26 mouse cellular contexts compared by ENCODE assay signal in the genomic region with DNA sequence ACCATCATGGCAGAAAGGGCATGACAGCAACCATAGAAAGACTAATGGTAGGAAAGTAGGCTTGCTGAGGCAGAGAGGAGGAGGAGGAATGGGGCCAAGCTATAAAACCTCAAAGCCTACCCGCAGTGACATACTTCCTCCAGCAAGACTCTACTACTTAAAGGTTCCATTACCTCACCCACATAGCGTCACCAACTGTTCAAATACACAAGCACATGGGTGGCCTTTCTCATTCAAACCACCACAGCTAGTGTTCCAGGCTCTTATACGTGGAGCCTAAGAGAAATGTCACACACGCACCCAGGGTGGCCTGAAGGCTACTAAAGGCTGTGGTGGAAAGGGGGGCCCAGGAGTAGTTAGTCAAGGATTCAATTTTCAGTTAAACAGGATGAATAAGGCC.
DNase-seq lines count a peak whose midpoint lies in the region; ATAC-seq and TF ChIP-seq lines count a peak whose summit lies in the region.
"Had no signal": no experiment of that assay in that cellular context is flagged by ENCODE, and none has a peak within 500 bp of the region (broad histone marks: within the 10 kb centered on the region; RNA-seq: fewer than 3 reads in every experiment).

No protein-coding gene starts in this region.

- WGBS in lung, adult 2 months = 74% methylated on average over 4 of the region's 4 CpGs
- WGBS in liver, postnatal 0 days (ENCODE audit: insufficient replicate concordance) = 90% methylated on average over 4 of the region's 4 CpGs

- no peak for ATAC-seq in liver, postnatal 0 days
- no peak for ATAC-seq in inflammation-experienced regulatory T-cells, adult 6 months
- ATAC-seq: activated CD4-positive, CD25-positive, alpha-beta regulatory T cell, adult 4 months; CD4-positive, CD25-positive, alpha-beta regulatory T cell, adult 4 months; forebrain, embryonic 13.5 days had no signal

- H3K27me3 ChIP-seq in liver, postnatal 0 days (ENCODE audit: insufficient read depth, low read length) = no peaks in the 10 kb centered on the region
- H3K27me3 ChIP-seq: forebrain, embryonic 13.5 days; hindbrain, embryonic 13.5 days; kidney, embryonic 15.5 days; limb, embryonic 15.5 days; neural tube, embryonic 15.5 days had no signal

- no peak overlapping the region for H3K4me3 ChIP-seq in layer of hippocampus, adult 2 months
- no peak overlapping the region for H3K4me3 ChIP-seq in lung, adult 2 months (replicated peaks; ENCODE audit: extremely low read depth, low read depth, low read length)
- H3K4me3 ChIP-seq in liver, postnatal 0 days (ENCODE audit: low read depth, low read length) = no peak overlapping the region
- H3K4me3 ChIP-seq: forebrain, embryonic 13.5 days; hindbrain, embryonic 13.5 days; kidney, embryonic 15.5 days; limb, embryonic 10.5 days; limb, embryonic 15.5 days; neural tube, embryonic 15.5 days had no signal

- peak; percentile 25 for DNase-seq in gastrocnemius, adult 18-20 months (ENCODE audit: low spot score)
- no peak for DNase-seq in gastrocnemius, postnatal 25 days
- DNase-seq in layer of hippocampus, adult 2 months (ENCODE audit: low spot score in 2 of 2) = no peak
- DNase-seq in layer of hippocampus, postnatal 36 days = no peak
- peak; percentile 14 for DNase-seq in lung, postnatal 36 days
- no peak for DNase-seq in lung, adult 2 months
- no peak for DNase-seq in liver, postnatal 0 days
- DNase-seq: adrenal gland, adult 2 months; cerebellum, adult 9-10 months; cerebellum, postnatal 36 days; heart, postnatal 4 days; kidney, adult 18-20 months; kidney, postnatal 25 days; midbrain, embryonic 14.5 days; right cerebral cortex, postnatal 25 days; thymus, postnatal 25 days had no signal

- TF ChIP-seq EP300 in liver, postnatal 0 days (IDR thresholded peaks at IDR 0.05; ENCODE audit: low read depth) = no peak

- peak; percentile 48 for TF ChIP-seq CTCF in layer of hippocampus, adult 2 months (conservative IDR thresholded peaks at IDR 0.05)
- TF ChIP-seq CTCF in lung, adult 2 months (IDR thresholded peaks at IDR 0.05; ENCODE audit: insufficient read depth, low read length) = no peak
- TF ChIP-seq CTCF in liver, postnatal 0 days (IDR thresholded peaks at IDR 0.05; ENCODE audit: low read depth) = no peak

- no peaks in the 10 kb centered on the region for H3K9me3 ChIP-seq in liver, postnatal 0 days (ENCODE audit: low read length)
- H3K9me3 ChIP-seq: forebrain, embryonic 13.5 days; hindbrain, embryonic 13.5 days; kidney, embryonic 15.5 days; limb, embryonic 10.5 days; limb, embryonic 15.5 days; neural tube, embryonic 15.5 days had no signal

- H3K4me1 ChIP-seq in lung, adult 2 months (ENCODE audit: control insufficient read depth, insufficient read depth, low read length) = no peaks in the 10 kb centered on the region
- peaks cover 41% of the 10 kb centered on the region for H3K4me1 ChIP-seq in liver, postnatal 0 days (ENCODE audit: insufficient read depth)
- H3K4me1 ChIP-seq: forebrain, embryonic 13.5 days; kidney, embryonic 15.5 days; limb, embryonic 15.5 days had no signal

- no peaks in the 10 kb centered on the region for H3K36me3 ChIP-seq in liver, postnatal 0 days (replicated peaks; ENCODE audit: insufficient read depth, low read length)
- H3K36me3 ChIP-seq: hindbrain, embryonic 13.5 days; kidney, embryonic 15.5 days; limb, embryonic 10.5 days; limb, embryonic 15.5 days; neural tube, embryonic 15.5 days had no signal

- H3K9ac ChIP-seq in liver, postnatal 0 days (replicated peaks) = no peak overlapping the region
- H3K9ac ChIP-seq: forebrain, embryonic 13.5 days; hindbrain, embryonic 13.5 days; kidney, embryonic 15.5 days; limb, embryonic 15.5 days; neural tube, embryonic 15.5 days had no signal

- no peak overlapping the region for H3K4me2 ChIP-seq in liver, postnatal 0 days (ENCODE audit: low read depth, low read length)
- H3K4me2 ChIP-seq: forebrain, embryonic 13.5 days; heart, embryonic 11.5 days; hindbrain, embryonic 13.5 days; kidney, embryonic 15.5 days; limb, embryonic 15.5 days; neural tube, embryonic 15.5 days had no signal

- no peak overlapping the region for H3K27ac ChIP-seq in layer of hippocampus, adult 2 months
- peak overlapping the region; percentile 6; the same call in 1 of the 2 replicates for H3K27ac ChIP-seq in liver, postnatal 0 days (ENCODE audit: low read depth)
- H3K27ac ChIP-seq: forebrain, embryonic 13.5 days; hindbrain, embryonic 13.5 days; kidney, embryonic 15.5 days; limb, embryonic 10.5 days; limb, embryonic 15.5 days; neural tube, embryonic 15.5 days had no signal

- no peak for TF ChIP-seq POLR2A in lung, adult 2 months (IDR thresholded peaks at IDR 0.05; ENCODE audit: borderline replicate concordance, extremely low read depth, low read depth, low read length)

Comparison
In these comparisons a context has a peak if more than half of its experiments do, and no peak if none do; other contexts are left out.
1. DNase-seq: peak in gastrocnemius, adult 18-20 months (single experiment) and lung, postnatal 36 days (single experiment); none in gastrocnemius, postnatal 25 days (single experiment), layer of hippocampus, adult 2 months (0 of 2), layer of hippocampus, postnatal 36 days (0 of 2), lung, adult 2 months (single experiment) and liver, postnatal 0 days (single experiment).